Mouse (Mus musculus) limb, embryonic 12.5 days (tissue): ENCODE data around the gene Tmem161a. TPM values are rescaled to one million over a fixed set of nuclear protein-coding genes. Genes with fewer than 3 reads are reported as not detected.

ENCODE experiments used
- ATAC-seq: fragments of 200-750 bp; cut with Nextera tagmentation; 2 replicates; pipeline ENCODE4 v1.8.0; 2017; ENCODE audit warnings: low read depth, moderate TSS enrichment; ENCODE audit not compliant: insufficient number of reproducible peaks, insufficient read depth, low FRiP score, low TSS enrichment
- H3K27ac ChIP-seq: fragments of 300-500 bp; sonication (generic); 2 replicates; pipeline ENCODE4 v1.5.1; 2016; ENCODE audit warnings: mild to moderate bottlenecking, moderate library complexity
- H3K27me3 ChIP-seq: fragments of 300-500 bp; sonication (generic); 2 replicates; pipeline ENCODE4 v1.6.1; 2016; ENCODE audit warnings: mild to moderate bottlenecking, moderate library complexity
- H3K36me3 ChIP-seq: fragments of 300-500 bp; sonication (generic); 2 replicates; pipeline ENCODE4 v1.6.1; 2016; ENCODE audit warnings: mild to moderate bottlenecking, moderate library complexity
- H3K4me1 ChIP-seq: fragments of 300-500 bp; sonication (generic); replicated peaks from 2 replicates; pipeline ENCODE4 v1.6.1; 2016
- H3K4me2 ChIP-seq: fragments of 300-500 bp; sonication (generic); 2 replicates; pipeline ENCODE4 v1.6.1; 2016; ENCODE audit warnings: mild to moderate bottlenecking, moderate library complexity
- H3K4me3 ChIP-seq: fragments of 300-500 bp; sonication (generic); replicated peaks from 2 replicates; pipeline ENCODE4 v1.5.1; 2016; ENCODE audit warnings: mild to moderate bottlenecking
- H3K9ac ChIP-seq: fragments of 300-500 bp; sonication (generic); replicated peaks from 2 replicates; pipeline ENCODE4 v1.6.1; 2016; ENCODE audit warnings: mild to moderate bottlenecking, moderate library complexity
- H3K9me3 ChIP-seq: fragments of 300-500 bp; sonication (generic); 2 replicates; pipeline ENCODE4 v1.6.1; 2016; ENCODE audit warnings: mild to moderate bottlenecking, moderate library complexity
- WGBS: fragments of 180-500 bp; shearing (Covaris S2); methylation state at CpG from one replicate; pipeline ENCODE4 v1.1.7; 2016; 5-methylcytosine and 5-hydroxymethylcytosine counted together
- polyA plus RNA-seq: library from polyadenylated mRNA; unstranded; fragments of >200 nt; fragmentation: Nextera tagmentation; extraction: Ambion mirVana; gene quantifications from 2 replicates; pipeline ENCODE4 v1.2.1, GENCODE M21; 2016

Tmem161a gene
- polyA plus RNA-seq, 1 experiment from 2014 or later = 69.9 TPM

- H3K4me3 ChIP-seq = no peak overlapping the region
- no peak overlapping the region for H3K27ac ChIP-seq
- 68% methylated on average over 7 of the region's 7 CpGs for WGBS
- peaks cover 9% of the 10 kb centered on the region; the same call in 1 of the 2 replicates for H3K36me3 ChIP-seq
- H3K9ac ChIP-seq = no peak overlapping the region
- H3K4me2 ChIP-seq = no peak overlapping the region
- no peaks in the 10 kb centered on the region for H3K9me3 ChIP-seq
- ATAC-seq = no peak
- no peaks in the 10 kb centered on the region for H3K27me3 ChIP-seq
- peaks cover 9% of the 10 kb centered on the region for H3K4me1 ChIP-seq
Measured at GRCm38 (mm10) chr8:70188707-70189106, 16.6 kb downstream of the Tmem161a start.

DNA sequence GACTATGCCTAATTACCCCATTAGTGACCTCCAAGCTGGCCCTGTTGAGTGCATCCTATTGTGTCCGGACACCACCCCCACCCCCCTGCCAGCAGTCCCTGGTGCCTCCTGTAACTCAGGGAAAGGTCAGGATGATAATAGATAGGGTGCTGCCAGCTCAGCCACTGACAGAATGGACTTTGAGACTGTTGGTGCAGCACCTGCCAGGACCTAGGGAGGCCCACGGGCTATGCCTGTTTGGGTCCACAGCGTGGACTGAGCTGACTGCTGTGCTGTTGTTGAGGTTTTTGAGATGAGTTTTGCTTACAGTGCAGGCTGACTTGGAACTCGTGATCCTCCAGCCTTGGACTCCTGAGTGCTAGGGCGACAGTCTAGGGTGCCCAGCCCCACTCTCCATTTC, 21.1 kb downstream of the Tmem161a start:
- no peak for ATAC-seq
- Histone ChIP-seq H3K4me3 (no peak overlapping the region), H3K27ac (no peak overlapping the region), H3K36me3 (no peaks in the 10 kb centered on the region; the same call in 1 of the 2 replicates), H3K4me2 (no peak overlapping the region), H3K4me1 (peaks cover 9% of the 10 kb centered on the region), H3K9ac (no peak overlapping the region), H3K9me3 (no peaks in the 10 kb centered on the region), H3K27me3 (no peaks in the 10 kb centered on the region)
- WGBS = 70% methylated on average over 5 of the region's 5 CpGs

- Histone ChIP-seq H3K9ac (no peak overlapping the region), H3K4me3 (no peak overlapping the region), H3K4me1 (peaks cover 9% of the 10 kb centered on the region), H3K27me3 (no peaks in the 10 kb centered on the region), H3K4me2 (no peak overlapping the region), H3K27ac (no peak overlapping the region), H3K9me3 (no peaks in the 10 kb centered on the region), H3K36me3 (no peaks in the 10 kb centered on the region; the same call in 1 of the 2 replicates)
- 87% methylated on average over 3 of the region's 3 CpGs for WGBS
- ATAC-seq = no peak
Measured at GRCm38 (mm10) chr8:70194191-70194590, 22.0 kb downstream of the Tmem161a start.

DNA sequence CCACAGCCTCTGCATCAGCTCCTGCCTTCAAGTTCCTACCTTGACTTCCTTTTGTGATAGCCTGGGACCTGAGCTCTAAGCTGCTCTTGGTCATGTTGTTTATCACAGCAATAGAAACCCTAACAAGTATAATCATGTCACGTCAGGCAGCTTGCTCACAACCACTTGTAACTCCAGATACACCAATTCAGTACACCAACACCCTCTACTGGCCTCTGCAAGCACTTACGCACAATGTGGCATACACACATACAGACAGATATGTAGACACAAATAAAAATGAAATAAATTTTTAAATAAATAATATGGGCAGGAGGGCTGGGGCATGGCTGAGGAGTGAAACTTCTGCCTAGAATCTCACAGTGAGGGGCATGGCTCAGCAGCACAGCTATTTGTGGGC, 23.6 kb downstream of the Tmem161a start:
- Histone ChIP-seq H3K9me3 (no peaks in the 10 kb centered on the region), H3K27ac (no peak overlapping the region), H3K36me3 (no peaks in the 10 kb centered on the region), H3K27me3 (no peaks in the 10 kb centered on the region), H3K4me3 (no peak overlapping the region), H3K9ac (no peak overlapping the region), H3K4me2 (no peak overlapping the region), H3K4me1 (peaks cover 9% of the 10 kb centered on the region)
- ATAC-seq = no peak
- 68% methylated on average over 2 of the region's 2 CpGs for WGBS

- no peaks in the 10 kb centered on the region for H3K27me3 ChIP-seq
- H3K9ac ChIP-seq = no peak overlapping the region
- H3K36me3 ChIP-seq = no peaks in the 10 kb centered on the region
- no peaks in the 10 kb centered on the region for H3K4me1 ChIP-seq
- no peak overlapping the region for H3K4me2 ChIP-seq
- H3K4me3 ChIP-seq = no peak overlapping the region
- no peaks in the 10 kb centered on the region for H3K9me3 ChIP-seq
- 61% methylated on average over 7 of the region's 7 CpGs for WGBS
- H3K27ac ChIP-seq = no peak overlapping the region
- ATAC-seq = no peak
Measured at GRCm38 (mm10) chr8:70197603-70198002, 25.4 kb downstream of the Tmem161a start.

DNA sequence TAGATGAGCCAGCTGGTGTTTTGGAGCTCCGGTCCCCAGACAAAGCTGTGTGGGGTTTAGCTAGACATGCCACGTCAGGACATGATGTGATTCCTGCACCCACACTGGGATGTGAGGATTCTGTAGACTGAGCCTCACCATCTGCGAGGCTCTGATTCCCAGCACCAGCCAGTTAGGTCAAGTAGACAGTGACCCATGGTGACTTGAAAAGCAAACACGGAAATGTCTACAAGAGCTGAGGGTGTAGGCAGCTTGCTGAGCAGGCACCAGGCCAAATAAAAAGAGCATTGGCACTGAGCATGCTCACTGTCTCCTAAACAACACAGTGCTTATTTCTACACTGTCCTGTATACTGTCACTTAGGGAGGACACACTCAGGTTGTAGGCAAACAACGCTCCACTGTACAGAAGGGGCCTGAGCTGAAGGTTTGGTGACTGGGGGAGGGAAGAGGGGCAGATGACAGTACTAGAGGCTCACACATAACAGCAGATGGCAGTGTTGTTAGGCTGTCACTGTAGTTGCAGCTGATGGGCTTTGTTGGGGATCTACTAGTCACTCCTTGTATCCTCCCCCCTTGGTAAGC, 28.0 kb downstream of the Tmem161a start:
- Histone ChIP-seq H3K36me3 (no peaks in the 10 kb centered on the region), H3K27ac (no peak overlapping the region), H3K4me1 (no peaks in the 10 kb centered on the region), H3K9ac (no peak overlapping the region), H3K4me3 (no peak overlapping the region), H3K9me3 (no peaks in the 10 kb centered on the region), H3K27me3 (no peaks in the 10 kb centered on the region), H3K4me2 (no peak overlapping the region)
- ATAC-seq = no peak
- 79% methylated on average over 5 of the region's 5 CpGs for WGBS

DNA sequence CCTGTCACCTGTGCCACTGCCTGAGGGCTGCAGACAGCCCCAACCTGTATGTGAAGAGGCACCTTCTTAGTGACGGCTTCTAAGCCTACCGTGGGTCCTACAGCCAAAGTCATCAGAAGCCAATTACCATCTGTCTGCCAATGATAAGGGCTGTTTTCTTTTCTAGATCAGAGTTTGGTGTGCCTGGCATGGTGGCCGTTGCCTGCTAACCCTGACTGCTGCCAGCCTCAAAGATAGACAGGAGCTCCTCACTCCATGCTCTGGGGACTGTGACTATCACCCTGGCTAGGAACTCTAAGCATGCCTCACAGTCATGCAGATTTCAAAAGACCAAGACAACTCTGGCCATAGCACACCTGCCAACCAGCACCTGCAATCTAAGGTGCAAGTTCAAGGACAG, 29.3 kb downstream of the Tmem161a start:
- no peak overlapping the region for H3K9ac ChIP-seq
- H3K4me2 ChIP-seq = no peak overlapping the region
- no peaks in the 10 kb centered on the region for H3K4me1 ChIP-seq
- ATAC-seq = no peak
- H3K27me3 ChIP-seq = no peaks in the 10 kb centered on the region
- 83% methylated on average over 3 of the region's 3 CpGs for WGBS
- no peaks in the 10 kb centered on the region for H3K36me3 ChIP-seq
- no peak overlapping the region for H3K4me3 ChIP-seq
- H3K27ac ChIP-seq = no peak overlapping the region
- H3K9me3 ChIP-seq = no peaks in the 10 kb centered on the region

GRCm38 (mm10) chr8:70203072-70203471, 30.9 kb downstream of the Tmem161a start:
- no peak overlapping the region for H3K4me3 ChIP-seq
- no peaks in the 10 kb centered on the region for H3K36me3 ChIP-seq
- H3K27ac ChIP-seq = no peak overlapping the region
- no peaks in the 10 kb centered on the region for H3K4me1 ChIP-seq
- no peaks in the 10 kb centered on the region for H3K27me3 ChIP-seq
- H3K9ac ChIP-seq = no peak overlapping the region
- no peak overlapping the region for H3K4me2 ChIP-seq
- no peaks in the 10 kb centered on the region for H3K9me3 ChIP-seq
- WGBS = 78% methylated on average over 4 of the region's 4 CpGs
- no peak for ATAC-seq

DNA sequence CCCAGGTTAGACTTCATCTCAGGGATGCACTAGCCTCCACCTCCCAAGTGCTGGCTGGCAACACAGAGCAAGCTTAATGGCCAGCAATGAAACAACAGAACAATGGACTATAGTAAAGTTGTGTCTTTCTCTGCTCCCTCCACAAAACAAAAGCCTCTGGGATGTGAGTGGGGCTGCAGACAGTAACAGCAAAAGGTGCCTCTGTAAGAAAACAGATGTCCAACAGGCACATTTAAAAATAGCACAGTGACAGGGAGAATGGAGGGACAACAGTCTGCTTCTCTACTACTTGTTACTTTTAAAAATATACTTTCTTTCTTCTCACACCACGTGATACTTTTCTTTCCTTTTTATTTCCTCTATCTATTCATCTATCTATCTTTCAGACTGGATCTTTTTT, 32.6 kb downstream of the Tmem161a start:
- Histone ChIP-seq H3K36me3 (no peaks in the 10 kb centered on the region), H3K4me3 (no peak overlapping the region), H3K4me2 (no peak overlapping the region), H3K4me1 (no peaks in the 10 kb centered on the region), H3K9me3 (no peaks in the 10 kb centered on the region), H3K27ac (no peak overlapping the region), H3K9ac (no peak overlapping the region), H3K27me3 (no peaks in the 10 kb centered on the region)
- 61% methylated on average over 1 of the region's 1 CpGs for WGBS
- ATAC-seq = no peak

DNA sequence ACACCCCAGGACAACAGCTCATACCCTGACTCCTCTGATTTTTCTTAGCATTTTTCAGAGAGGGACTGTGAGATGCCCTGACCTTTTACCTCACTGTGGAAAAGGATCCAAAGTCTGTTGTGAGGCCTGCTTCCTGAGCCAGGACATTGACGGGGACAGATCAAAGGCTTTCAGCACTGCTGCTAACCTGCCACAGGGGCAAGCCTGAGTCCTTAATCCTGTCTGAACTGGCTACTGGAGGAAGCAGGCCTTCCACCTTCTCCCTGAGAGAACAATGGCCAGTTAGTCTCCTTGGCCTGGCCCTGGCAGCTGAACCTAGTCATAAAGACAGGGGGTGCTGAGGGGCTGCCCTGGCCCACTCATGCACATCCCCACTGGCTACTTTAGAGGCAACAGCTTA, 36.0 kb downstream of the Tmem161a start:
- ATAC-seq = no peak
- H3K9me3 ChIP-seq = no peaks in the 10 kb centered on the region

GRCm38 (mm10) chr8:70210538-70210937, 38.4 kb downstream of the Tmem161a start:
- Histone ChIP-seq H3K36me3 (no peaks in the 10 kb centered on the region), H3K27ac (no peak overlapping the region), H3K9ac (0 out of 2 replicates have a peak overlapping the region, but pooled peaks have one; percentile 14), H3K4me3 (no peak overlapping the region), H3K27me3 (peaks cover 11% of the 10 kb centered on the region; the same call in 1 of the 2 replicates), H3K4me1 (0 out of 2 replicates have a peak, but pooled peaks cover 14% of the 10 kb centered on the region), H3K9me3 (no peaks in the 10 kb centered on the region), H3K4me2 (peak overlapping the region; percentile 2; the same call in 1 of the 2 replicates)
- WGBS = 30% methylated on average over 8 of the region's 8 CpGs
- no peak for ATAC-seq

More for the DNA sequence above, 36.0 kb downstream of the Tmem161a start:
- WGBS = 16% methylated on average over 1 of the region's 1 CpGs
- no peak overlapping the region for H3K27ac ChIP-seq
- no peak overlapping the region for H3K4me3 ChIP-seq
- H3K36me3 ChIP-seq = no peaks in the 10 kb centered on the region
- H3K4me1 ChIP-seq = 0 out of 2 replicates have a peak, but pooled peaks cover 12% of the 10 kb centered on the region
- H3K4me2 ChIP-seq = no peak overlapping the region
- peaks cover 11% of the 10 kb centered on the region; the same call in 1 of the 2 replicates for H3K27me3 ChIP-seq
- H3K9ac ChIP-seq = no peak overlapping the region

- peak overlapping the region; percentile 69; the same call in 1 of the 2 replicates for H3K9ac ChIP-seq
- peaks cover 11% of the 10 kb centered on the region; the same call in 1 of the 2 replicates for H3K27me3 ChIP-seq
- peak overlapping the region; percentile 66 for H3K4me3 ChIP-seq
- H3K36me3 ChIP-seq = no peaks in the 10 kb centered on the region
- H3K27ac ChIP-seq = no peak overlapping the region
- ATAC-seq = no peak
- H3K4me2 ChIP-seq = peak overlapping the region; percentile 94
- no peaks in the 10 kb centered on the region for H3K9me3 ChIP-seq
- H3K4me1 ChIP-seq = 0 out of 2 replicates have a peak, but pooled peaks cover 14% of the 10 kb centered on the region
- WGBS = 75% methylated on average over 1 of the region's 1 CpGs
Measured at GRCm38 (mm10) chr8:70211275-70211674, 39.1 kb downstream of the Tmem161a start.
